Mouse (Mus musculus) intestine, embryonic 14.5 days (tissue): ENCODE data around the gene Fam20a. TPM values are rescaled to one million over a fixed set of nuclear protein-coding genes. Genes with fewer than 3 reads are reported as not detected.

ENCODE experiments used
- ATAC-seq: fragments of 200-750 bp; cut with Nextera tagmentation; replicated peaks from 2 replicates; pipeline ENCODE4 v1.8.0; 2017; ENCODE audit warnings: low read depth, moderate number of reproducible peaks, moderate TSS enrichment, moderate library complexity; ENCODE audit not compliant: low FRiP score, low TSS enrichment
- DNase-seq: peaks from one replicate; pipeline ENCODE4 v3.0.0-alpha.2; 2018; ENCODE audit warnings: low spot score
- H3K27ac ChIP-seq: fragments of 300-500 bp; sonication (generic); 2 replicates; pipeline ENCODE4 v1.5.1; 2014; ENCODE audit warnings: low read depth, mild to moderate bottlenecking, control low read depth
- H3K27me3 ChIP-seq: fragments of 300-500 bp; sonication (generic); replicated peaks from 2 replicates; pipeline ENCODE4 v1.6.1; 2014; ENCODE audit warnings: low read length, control low read depth; ENCODE audit not compliant: control insufficient read depth, insufficient read depth
- H3K36me3 ChIP-seq: fragments of 300-500 bp; sonication (generic); 2 replicates; pipeline ENCODE4 v1.6.1; 2014; ENCODE audit warnings: low read length, control low read depth; ENCODE audit not compliant: control insufficient read depth, insufficient read depth
- H3K4me1 ChIP-seq: fragments of 300-500 bp; sonication (generic); replicated peaks from 2 replicates; pipeline ENCODE4 v1.6.1; 2014; ENCODE audit warnings: low read length, control low read depth, mixed read lengths; ENCODE audit not compliant: control insufficient read depth, insufficient read depth
- H3K4me2 ChIP-seq: fragments of 300-500 bp; sonication (generic); 2 replicates; pipeline ENCODE4 v1.6.1; 2014; ENCODE audit warnings: low read length
- H3K4me3 ChIP-seq: fragments of 300-500 bp; sonication (generic); 2 replicates; pipeline ENCODE4 v1.5.1; 2014; ENCODE audit warnings: low read depth, low read length, control low read depth, mixed read lengths
- H3K9ac ChIP-seq: fragments of 300-500 bp; sonication (generic); 2 replicates; pipeline ENCODE4 v1.6.1; 2014; ENCODE audit warnings: mild to moderate bottlenecking, low read length
- H3K9me3 ChIP-seq: fragments of 300-500 bp; sonication (generic); 2 replicates; pipeline ENCODE4 v1.6.1; 2016; ENCODE audit warnings: low read length, control low read depth; ENCODE audit not compliant: control insufficient read depth
- WGBS: fragments of 180-500 bp; shearing (Covaris S2); extraction: QIAGEN DNeasy Blood & Tissue Kit; methylation state at CpG from one replicate; pipeline ENCODE4 v1.1.7; 2014; 5-methylcytosine and 5-hydroxymethylcytosine counted together
- polyA plus RNA-seq: library from polyadenylated mRNA; unstranded; fragments of >200 nt; fragmentation: Nextera tagmentation; extraction: Ambion mirVana; gene quantifications from 2 replicates; pipeline ENCODE4 v1.2.1, GENCODE M21; 2014

The Fam20a gene
- polyA plus RNA-seq, 1 experiment from 2014 or later: 1.7 TPM

DNA sequence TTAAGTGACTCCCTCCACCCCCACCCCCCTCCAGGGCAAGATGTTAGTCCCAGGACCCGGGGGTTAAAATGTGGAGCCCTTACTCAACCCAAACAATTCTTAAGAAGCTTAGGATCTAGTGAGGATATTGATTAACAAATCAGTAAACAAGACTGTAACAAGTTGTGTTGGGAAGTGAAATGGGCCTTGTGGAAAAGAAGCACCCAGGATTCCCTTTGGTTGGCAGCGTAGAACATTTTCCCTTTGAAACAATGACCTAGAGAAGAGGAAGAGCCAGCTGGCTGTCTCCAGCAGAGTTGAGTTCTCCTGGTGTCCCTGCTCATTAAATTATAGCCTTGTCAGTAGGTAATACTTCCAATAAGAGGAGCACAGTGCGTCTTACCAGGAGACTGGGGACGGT lies 13.3 kb downstream of the Fam20a start:
- Histone ChIP-seq H3K4me1 (no peaks in the 10 kb centered on the region), H3K36me3 (no peaks in the 10 kb centered on the region), H3K27me3 (no peaks in the 10 kb centered on the region), H3K9me3 (no peaks in the 10 kb centered on the region), H3K9ac (no peak overlapping the region), H3K4me3 (no peak overlapping the region), H3K27ac (no peak overlapping the region), H3K4me2 (no peak overlapping the region)
- WGBS: 90% methylated on average over 4 of the region's 4 CpGs
- ATAC-seq (no peak), DNase-seq (no peak)

DNA sequence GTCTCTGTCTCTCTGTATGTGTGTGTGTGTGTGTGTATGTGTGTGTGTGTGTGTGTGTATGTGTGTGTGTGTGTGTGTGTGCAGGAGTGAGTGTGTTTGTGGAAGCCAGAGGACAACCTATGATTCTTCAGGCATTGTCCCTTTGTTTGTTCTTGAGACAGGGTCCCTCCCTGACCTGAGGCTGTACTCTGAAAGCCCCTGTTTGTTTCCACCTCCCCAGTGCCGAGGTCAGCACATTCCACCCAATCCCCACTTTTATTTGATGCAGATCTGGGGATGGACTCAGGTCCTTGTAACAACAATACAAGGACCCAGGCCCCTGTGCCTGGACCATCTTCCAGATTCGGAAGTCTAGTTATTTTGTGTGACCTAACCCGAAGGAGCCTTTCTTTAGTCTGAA lies 14.6 kb downstream of the Fam20a start:
- peaks cover 4% of the 10 kb centered on the region; the same call in 1 of the 2 replicates for H3K4me1 ChIP-seq
- no peaks in the 10 kb centered on the region for H3K27me3 ChIP-seq
- no peaks in the 10 kb centered on the region for H3K36me3 ChIP-seq
- no peak overlapping the region for H3K27ac ChIP-seq
- H3K4me3 ChIP-seq: no peak overlapping the region
- no peaks in the 10 kb centered on the region for H3K9me3 ChIP-seq
- WGBS: 63% methylated on average over 3 of the region's 3 CpGs
- ATAC-seq (no peak), DNase-seq (no peak)
- H3K9ac ChIP-seq: no peak overlapping the region
- H3K4me2 ChIP-seq: no peak overlapping the region

DNA sequence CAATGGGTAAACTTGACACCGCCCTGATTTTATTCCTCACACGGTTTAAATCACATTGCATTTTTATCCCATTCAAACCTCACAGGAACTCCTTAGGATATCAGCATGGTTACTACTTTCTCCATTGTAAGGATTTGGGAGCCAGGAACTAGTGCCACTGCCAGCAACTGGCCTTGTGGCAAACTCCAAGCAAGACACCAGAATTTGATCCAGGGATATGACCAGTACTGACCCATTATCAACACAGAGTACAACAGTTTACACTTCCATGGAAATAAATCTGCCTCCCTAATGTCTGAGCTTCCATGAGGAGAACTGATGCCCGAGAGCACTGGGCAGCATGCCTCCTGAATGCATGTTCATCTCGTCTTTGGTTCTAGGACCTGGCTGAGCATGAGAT lies 15.5 kb downstream of the Fam20a start:
- H3K36me3 ChIP-seq: no peaks in the 10 kb centered on the region
- DNase-seq: no peak
- H3K9me3 ChIP-seq: no peaks in the 10 kb centered on the region
- no peak overlapping the region for H3K4me2 ChIP-seq
- H3K4me3 ChIP-seq: no peak overlapping the region
- WGBS: 66% methylated on average over 4 of the region's 4 CpGs
- no peak overlapping the region for H3K27ac ChIP-seq
- no peaks in the 10 kb centered on the region for H3K27me3 ChIP-seq
- H3K9ac ChIP-seq: no peak overlapping the region
- peaks cover 6% of the 10 kb centered on the region; the same call in 1 of the 2 replicates for H3K4me1 ChIP-seq
- no peak for ATAC-seq

DNA sequence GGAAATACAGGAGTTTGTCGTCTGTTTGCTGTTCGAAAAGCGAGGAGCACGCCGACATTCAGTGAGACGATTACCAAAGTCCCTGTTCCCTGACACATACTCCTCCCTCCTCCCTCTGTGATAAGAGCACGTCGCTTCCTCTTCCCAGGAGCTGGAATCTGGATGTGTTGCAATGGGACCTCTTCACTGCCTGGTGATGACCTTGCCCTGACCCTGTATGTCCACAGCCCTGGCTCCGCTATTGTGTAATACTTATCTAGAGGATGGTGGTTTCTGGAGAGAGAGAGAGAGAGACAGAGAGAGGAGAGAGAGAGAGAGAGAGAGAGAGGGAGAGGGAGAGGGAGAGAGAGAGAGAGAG lies 16.0 kb downstream of the Fam20a start:
- no peaks in the 10 kb centered on the region for H3K36me3 ChIP-seq
- ATAC-seq (peak; percentile 63; the same call in 1 of the 2 replicates), DNase-seq (peak; percentile 61)
- 38% methylated on average over 9 of the region's 9 CpGs for WGBS
- 0 out of 2 replicates have a peak overlapping the region, but pooled peaks have one; percentile 38 for H3K27ac ChIP-seq
- H3K9ac ChIP-seq: no peak overlapping the region
- no peaks in the 10 kb centered on the region for H3K9me3 ChIP-seq
- peaks cover 6% of the 10 kb centered on the region; the same call in 1 of the 2 replicates for H3K4me1 ChIP-seq
- peak overlapping the region; percentile 23 for H3K4me2 ChIP-seq
- no peaks in the 10 kb centered on the region for H3K27me3 ChIP-seq
- H3K4me3 ChIP-seq: no peak overlapping the region

DNA sequence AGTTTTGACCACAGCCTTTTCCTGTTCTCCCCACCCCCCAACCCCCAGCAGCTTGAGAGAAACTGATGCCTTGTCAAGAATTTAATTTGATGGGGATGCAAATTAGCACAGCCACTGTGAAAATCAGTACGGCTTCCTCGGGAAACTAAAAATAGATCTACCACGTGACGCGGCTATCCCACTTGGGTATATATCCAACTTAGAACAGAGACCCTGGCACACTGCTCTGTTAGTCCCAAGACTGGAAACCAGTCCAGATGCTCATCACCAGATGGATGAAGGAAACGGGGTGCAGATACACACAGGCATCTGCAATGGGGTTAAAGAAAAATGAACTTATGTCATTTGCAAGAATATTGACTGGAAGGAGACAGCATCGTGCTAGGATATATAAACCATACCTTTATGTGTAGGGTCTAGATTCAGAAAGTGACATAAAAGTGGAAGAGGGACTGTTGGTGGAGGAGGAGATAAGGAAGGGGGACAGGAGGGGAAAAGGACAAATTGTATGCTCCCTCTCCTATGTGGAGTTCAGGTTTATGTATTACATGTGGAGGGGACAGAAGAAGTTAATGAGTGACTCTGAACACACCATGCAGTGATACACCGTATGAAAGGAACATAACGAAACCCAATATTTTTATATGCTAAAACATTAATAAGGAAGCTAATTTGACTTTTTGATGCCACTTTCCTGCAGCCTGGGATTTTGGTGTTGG lies 16.6 kb downstream of the Fam20a start:
- WGBS: 74% methylated on average over 9 of the region's 9 CpGs
- no peaks in the 10 kb centered on the region for H3K27me3 ChIP-seq

DNA sequence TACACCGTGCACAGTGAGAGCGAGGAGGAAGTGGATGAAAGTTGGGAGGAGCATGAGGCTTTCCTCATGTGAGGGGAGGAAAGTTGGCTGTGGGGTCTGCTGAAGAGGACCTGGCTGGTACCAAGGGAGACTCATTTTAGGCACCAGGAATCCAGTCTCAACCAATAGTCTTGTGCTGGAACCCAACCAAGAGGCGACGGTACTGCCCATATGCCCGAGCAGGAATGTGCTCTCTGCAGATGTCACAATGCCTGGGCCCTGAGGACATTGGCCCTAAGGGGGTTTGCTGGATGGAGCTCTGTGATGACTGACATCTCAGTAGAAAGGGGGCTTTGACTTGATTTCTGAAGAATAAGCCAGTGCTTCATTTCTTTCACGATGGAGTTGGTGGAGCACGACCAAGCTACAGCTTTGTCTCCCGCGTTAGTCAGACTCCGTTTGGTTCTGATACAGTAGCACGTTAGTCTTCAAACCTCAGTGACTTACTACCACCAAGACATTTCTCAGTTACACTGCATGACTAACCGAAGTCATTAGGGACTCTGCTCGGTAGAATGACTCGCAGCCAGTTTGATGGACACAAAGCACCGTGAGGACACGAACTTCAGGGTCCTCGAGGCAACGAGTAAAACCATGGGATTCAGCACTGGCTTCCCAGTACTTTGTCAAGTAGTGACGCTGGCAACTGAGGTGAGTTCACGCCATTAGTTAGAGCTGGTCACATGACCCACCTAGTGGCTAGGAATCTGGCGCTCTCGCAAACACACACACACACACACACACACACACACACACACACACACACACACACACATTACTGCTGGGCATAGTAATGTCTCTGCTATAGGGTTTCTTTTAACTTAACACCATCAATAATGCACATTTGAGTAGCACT lies 17.5 kb downstream of the Fam20a start:
- 91% methylated on average over 22 of the region's 22 CpGs for WGBS
- Histone ChIP-seq H3K4me3 (no peak overlapping the region), H3K9me3 (no peaks in the 10 kb centered on the region), H3K36me3 (no peaks in the 10 kb centered on the region), H3K4me2 (no peak overlapping the region), H3K4me1 (peaks cover 6% of the 10 kb centered on the region; the same call in 1 of the 2 replicates), H3K27me3 (no peaks in the 10 kb centered on the region), H3K27ac (no peak overlapping the region), H3K9ac (no peak overlapping the region)
- DNase-seq (no peak), ATAC-seq (no peak)

More for the DNA sequence above, 16.6 kb downstream of the Fam20a start:
- H3K9me3 ChIP-seq: no peaks in the 10 kb centered on the region
- 0 out of 2 replicates have a peak overlapping the region, but pooled peaks have one; percentile 38 for H3K27ac ChIP-seq
- no peak overlapping the region for H3K4me3 ChIP-seq
- peak overlapping the region; percentile 23 for H3K4me2 ChIP-seq
- peaks cover 6% of the 10 kb centered on the region; the same call in 1 of the 2 replicates for H3K4me1 ChIP-seq
- DNase-seq: no peak
- no peak overlapping the region for H3K9ac ChIP-seq
- ATAC-seq: peak; percentile 82
- H3K36me3 ChIP-seq: no peaks in the 10 kb centered on the region

DNA sequence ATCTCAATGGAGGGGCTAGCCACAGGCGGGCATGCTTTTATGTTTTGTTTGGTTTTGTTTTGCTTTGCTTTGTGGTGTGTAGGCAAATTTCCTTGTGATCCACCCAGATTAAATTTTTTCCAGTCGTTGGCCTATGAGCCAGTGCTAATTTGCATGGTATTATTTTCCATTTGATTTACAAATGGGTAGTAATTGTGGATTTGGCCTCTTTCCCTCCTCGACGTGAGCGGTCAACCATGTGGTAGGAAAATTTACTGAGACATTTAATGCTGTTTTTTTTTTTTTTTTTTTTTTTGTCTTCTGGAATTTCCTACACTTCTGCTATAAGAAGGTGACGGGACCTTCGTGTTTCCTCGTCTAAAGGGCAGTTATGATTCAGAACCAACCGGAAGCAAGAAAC lies 18.2 kb downstream of the Fam20a start:
- H3K27ac ChIP-seq: no peak overlapping the region
- no peak overlapping the region for H3K4me2 ChIP-seq
- WGBS: 83% methylated on average over 9 of the region's 9 CpGs
- H3K4me3 ChIP-seq: no peak overlapping the region
- no peaks in the 10 kb centered on the region for H3K27me3 ChIP-seq
- H3K9me3 ChIP-seq: no peaks in the 10 kb centered on the region
- H3K4me1 ChIP-seq: peaks cover 6% of the 10 kb centered on the region; the same call in 1 of the 2 replicates
- ATAC-seq (no peak), DNase-seq (no peak)
- no peaks in the 10 kb centered on the region for H3K36me3 ChIP-seq
- no peak overlapping the region for H3K9ac ChIP-seq

DNA sequence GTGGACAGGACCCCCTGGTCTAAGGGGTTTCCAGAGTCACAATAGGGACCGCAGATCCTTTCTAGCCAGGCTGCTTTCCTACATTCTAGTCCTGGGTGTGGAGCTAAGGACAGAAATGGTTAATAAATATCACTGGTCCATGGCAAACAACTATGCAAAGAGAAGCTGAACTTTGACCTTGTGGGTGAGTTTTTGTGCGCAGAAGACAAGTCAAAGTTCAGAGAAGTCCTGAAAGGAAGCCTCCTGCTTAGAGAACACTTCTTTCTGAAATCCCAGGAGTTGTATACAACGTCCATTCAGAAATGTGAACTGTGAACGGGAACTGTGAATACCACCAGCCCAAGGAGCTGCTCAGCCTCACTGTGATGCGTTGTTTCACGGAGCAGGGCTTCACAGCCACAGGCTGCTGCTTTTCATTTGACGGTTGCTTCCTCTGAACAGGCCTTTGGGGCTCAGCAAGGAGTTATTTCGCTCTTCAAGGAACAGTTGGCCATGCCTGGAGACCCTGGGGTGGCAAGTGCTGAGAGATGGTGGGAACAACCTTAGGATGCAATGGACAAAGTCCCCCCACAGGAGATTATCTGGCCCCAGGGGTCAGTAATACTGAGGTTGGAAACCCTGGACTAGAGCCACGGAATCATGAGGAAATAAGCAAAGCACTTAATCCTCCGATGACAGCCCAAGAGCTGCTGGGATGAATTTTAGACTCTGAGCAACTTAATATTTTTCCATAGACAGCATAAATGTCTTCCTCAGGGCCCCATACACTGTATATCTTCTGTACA lies 19.9 kb downstream of the Fam20a start:
- Histone ChIP-seq H3K9me3 (no peaks in the 10 kb centered on the region), H3K4me3 (no peak overlapping the region), H3K9ac (no peak overlapping the region), H3K4me2 (no peak overlapping the region), H3K36me3 (no peaks in the 10 kb centered on the region), H3K27me3 (no peaks in the 10 kb centered on the region), H3K4me1 (peaks cover 6% of the 10 kb centered on the region; the same call in 1 of the 2 replicates), H3K27ac (no peak overlapping the region)
- DNase-seq (no peak), ATAC-seq (no peak)
- WGBS: 39% methylated on average over 10 of the region's 10 CpGs
